Mouse (Mus musculus) c-Kit-positive CD71-positive TER-119-negative erythroid progenitor cells, embryonic 14.5 days (primary cell): ENCODE results near the gene Tbc1d15.

ENCODE experiments used
- DNase-seq: peaks from one replicate; pipeline ENCODE4 v3.0.0-alpha.2; 2013; ENCODE audit warnings: low read depth

Tbc1d15 gene

DNA sequence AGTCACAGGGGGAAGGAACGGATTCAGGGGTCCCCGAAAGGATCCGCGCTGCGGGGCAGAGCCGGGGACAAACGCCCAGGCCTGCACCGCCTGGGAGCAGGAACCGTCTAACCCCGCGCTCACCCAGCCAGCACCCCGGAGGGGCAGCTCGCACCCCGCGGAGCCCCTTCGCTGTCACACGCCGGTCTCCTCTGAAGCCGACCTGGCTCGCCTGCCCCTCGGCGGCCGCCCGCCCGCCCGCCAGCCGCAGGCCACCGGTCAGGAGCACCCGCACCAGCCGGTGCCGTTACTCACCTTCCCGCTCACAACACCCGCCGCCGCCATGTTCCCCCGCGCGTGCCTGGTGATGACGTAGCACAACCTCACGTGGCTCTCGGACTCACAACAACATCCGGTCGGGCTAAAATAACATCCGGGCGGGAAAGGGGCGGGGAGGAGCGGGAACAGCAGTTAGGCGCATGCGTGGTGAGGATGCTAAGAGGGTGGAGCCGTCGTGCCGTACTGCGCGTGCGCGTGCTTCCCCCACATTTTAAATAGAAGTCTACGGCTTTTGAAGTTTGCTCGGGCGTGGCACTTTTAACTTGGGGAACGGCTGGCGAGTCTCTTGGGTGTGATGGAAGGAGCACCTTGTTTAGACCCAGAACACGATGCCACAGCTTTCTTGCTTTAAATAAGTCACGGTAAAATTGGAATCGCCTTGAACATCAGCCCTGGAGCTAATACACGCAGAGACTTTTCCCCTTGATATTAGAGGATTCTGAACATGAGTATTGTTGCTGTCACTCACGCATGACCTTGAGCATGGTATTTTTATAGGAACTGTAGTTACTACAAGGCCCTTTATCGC, at the start of gene Tbc1d15:
Gene Tbc1d15, minus strand, starts transcription at position 380 of the 847 bp plus-strand sequence.
- peak; percentile 98 for DNase-seq

DNA sequence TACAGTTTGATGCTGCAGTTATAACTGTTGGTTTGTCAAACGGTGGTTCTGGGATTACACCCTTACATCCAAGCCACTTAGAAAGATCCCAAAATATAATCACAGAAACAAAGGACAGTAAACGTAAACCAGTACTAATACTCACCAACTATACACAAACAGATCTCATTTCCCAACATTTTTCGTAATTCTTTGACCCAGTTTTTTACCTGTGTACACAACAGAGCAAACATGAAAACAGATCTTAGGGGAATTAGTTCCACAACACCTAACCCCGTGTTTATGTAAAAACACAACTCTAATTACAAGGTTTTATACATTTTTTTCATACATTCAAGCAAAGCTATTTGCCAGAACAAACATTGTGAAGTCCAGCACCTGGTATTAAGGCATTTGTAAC, 47.4 kb upstream of the Tbc1d15 start:
- no peak for DNase-seq

DNA sequence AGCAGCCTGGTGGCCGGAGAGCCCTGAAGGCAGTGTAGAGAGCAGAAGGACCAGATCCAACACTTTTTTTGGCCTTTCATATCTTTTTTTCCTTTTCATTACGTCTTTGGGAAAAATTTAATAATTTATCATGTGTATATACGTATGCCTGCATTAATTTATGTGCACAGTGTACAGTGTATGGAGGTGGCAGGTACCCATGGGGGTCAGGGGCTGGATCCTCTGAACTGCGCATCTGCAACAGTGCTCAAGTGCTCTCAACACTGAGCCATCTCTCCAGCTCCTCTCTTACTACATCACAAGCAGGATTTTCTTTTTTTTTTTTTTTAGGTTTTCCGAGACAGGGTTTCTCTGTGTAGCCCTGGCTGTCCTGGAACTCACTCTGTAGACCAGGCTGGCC, 46.3 kb upstream of the Tbc1d15 start:
- no peak for DNase-seq

DNA sequence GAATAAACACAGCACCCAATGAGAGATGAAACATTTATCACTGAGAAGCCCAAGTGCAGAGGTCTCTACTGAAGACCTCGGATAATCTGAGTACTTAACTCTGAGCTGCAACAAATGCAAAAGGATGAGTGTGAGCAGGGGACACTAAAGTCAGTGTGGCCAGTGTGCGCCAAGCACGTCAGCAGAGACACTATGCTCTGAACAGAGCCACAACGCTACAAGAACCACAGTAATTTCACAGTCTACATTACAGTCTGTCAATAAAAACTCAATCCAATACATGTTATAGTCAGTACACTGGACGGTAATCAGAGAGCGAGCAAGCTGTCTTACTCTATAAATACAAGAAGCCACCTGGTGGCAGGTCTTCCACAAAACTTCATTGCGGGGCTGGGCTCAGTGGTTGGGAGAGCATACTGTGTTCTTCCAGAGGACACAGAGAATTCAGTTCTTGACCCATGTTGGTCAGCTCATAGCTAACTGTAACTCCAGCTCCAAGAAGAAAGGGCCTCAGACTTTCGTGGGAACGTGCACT, 45.2 kb upstream of the Tbc1d15 start:
- no peak for DNase-seq

DNA sequence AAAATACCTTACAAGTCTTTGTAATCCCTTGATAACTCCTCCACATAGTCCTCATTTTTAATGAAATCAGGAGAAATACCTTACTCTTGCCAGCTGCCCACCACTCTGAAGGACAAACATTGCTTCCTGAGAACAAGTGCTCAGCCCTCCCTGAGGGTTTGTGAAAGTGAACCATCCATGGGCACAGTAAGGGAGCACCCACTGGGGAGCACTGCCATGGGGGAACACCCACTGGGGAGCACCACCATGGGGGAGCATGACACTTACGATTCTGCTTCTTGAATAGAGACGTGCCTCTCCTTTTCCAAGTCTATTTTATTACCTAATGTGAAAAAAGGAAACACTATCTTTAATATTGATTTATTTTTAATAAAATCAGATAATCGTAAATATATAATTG, 43.9 kb upstream of the Tbc1d15 start:
- no peak for DNase-seq

DNA sequence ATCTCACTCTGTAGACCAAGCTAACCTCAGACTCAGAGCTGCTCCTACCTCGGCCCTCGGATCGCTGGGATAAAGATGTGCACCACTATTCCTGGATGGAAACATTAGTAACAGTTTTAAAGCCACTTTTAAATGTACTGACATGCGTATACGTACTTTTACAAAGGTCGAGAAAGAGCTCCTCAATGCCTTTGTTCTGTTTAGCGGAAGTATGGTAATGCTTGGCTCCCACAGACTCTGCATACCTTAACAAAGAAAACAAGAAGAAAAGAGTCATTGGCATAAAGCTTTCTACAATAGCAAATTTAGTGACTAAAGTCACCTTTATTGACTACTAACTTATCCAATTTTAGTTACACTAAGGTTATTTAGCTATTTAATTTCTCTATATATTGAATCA, 43.4 kb upstream of the Tbc1d15 start:
- DNase-seq, result no peak

DNA sequence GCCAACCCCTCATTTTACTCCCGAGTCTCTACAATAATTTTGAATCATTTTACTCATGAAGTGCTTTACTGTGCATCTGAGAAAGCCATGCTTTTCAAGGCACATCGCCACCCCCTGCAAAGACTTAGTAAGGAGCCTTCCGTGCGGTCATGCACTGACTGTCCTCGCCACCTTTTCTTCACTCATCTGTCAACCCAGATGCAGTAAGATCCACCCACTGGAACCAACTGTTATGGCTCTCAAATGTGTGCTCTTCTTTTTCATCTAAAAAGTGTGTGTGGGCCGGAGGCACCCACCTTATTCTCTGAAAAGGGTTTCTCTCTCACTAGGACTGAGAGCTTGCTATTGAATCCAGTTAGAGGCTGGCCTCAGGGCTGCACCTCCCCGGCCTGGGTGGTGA, 42.7 kb upstream of the Tbc1d15 start:
- no peak for DNase-seq

DNA sequence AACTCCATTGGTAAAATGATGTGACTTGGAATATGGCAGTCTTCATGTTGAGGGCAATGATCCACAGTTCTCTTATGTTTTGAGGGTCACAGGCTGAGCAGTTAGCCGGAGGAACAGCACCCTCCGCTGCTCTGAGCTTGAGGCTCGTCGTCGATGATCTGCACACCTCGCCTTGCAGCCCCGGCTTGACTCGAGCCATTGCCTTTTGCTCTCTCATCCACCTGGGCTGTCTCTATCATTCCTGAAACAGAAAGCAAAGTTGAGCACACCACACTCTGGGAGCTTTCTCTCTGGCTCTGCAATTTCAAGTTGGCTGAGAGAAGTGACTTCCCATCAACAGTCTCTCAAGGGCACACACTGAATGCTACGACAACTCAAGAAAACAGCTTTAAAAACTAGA, 39.4 kb upstream of the Tbc1d15 start:
- DNase-seq, result no peak

DNA sequence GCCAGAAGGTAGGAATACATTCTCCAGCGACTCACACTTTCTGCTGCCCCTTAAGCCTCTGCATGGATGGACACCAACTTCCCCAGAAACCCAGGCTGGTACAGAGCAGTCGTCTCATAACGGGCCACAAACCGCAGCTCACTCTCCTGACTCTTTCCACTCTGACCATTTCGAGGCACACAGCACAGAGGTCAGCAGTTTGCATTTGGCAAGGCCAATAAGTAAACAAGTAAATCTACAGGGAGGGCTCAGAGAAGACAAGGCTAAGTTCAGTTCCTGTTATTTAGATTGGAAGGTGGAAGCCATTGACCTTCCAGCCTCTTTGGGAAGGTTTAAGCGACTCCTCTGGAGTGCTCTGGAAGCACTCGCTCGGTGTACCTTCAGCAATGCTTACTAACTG, 37.6 kb upstream of the Tbc1d15 start:
- no peak for DNase-seq

DNA sequence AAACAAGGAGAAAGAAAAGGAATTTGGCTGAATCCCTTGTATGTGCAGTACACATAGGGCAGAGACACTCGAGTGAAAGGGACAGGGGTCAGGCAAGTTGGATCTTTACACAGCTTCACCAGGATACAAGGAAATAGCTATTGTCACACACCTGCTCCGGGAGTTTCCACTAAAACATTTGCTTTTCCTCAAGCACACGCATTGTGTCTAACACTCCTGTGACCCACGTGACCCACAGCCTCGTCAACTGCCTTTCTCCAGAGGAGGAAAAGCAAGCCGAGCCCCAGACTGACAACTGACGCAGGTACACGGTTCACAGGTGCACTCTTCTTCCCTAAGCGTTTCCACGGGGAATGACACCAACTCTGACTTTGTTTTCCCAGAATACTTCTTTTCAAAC, 32.9 kb upstream of the Tbc1d15 start:
- DNase-seq, result no peak

DNA sequence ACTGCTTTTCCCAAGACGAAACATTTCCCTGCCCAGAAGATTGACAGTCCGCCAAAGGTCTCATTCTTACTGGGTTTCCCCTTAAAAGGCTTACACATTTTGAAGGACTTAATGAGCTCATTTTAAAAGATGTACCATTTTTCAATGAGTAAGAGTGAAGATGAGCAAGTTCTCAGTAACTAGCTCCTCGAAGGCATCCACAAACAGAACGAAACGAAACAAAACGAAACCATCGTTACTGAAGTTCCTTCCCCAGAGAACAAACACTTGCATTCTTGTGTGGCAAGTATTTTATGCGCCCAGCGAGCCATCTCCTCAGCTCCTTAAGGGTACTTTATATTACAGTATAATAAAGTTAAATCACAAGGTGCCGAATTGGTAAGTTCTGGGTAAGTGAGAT, 30.1 kb upstream of the Tbc1d15 start:
- DNase-seq, result no peak

DNA sequence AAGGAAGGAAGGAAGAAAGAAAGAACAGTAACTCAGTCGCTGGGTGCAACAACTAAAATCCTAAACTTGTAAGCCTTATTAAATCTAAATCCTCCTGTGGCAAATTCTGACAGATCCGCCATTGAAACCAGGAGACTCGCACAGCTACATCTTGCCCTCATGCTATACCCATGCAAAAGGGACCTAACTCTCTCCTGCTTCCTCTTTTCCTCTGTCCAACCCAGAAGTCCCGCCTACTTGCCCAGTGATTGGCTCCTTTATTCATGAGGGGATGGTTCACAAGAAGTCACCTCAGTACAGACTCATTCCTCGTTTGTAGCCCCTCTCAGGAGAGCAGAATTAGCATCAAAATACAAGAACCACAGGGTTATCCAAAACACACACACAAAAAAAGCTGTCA, 20.4 kb upstream of the Tbc1d15 start:
- DNase-seq, result no peak

DNA sequence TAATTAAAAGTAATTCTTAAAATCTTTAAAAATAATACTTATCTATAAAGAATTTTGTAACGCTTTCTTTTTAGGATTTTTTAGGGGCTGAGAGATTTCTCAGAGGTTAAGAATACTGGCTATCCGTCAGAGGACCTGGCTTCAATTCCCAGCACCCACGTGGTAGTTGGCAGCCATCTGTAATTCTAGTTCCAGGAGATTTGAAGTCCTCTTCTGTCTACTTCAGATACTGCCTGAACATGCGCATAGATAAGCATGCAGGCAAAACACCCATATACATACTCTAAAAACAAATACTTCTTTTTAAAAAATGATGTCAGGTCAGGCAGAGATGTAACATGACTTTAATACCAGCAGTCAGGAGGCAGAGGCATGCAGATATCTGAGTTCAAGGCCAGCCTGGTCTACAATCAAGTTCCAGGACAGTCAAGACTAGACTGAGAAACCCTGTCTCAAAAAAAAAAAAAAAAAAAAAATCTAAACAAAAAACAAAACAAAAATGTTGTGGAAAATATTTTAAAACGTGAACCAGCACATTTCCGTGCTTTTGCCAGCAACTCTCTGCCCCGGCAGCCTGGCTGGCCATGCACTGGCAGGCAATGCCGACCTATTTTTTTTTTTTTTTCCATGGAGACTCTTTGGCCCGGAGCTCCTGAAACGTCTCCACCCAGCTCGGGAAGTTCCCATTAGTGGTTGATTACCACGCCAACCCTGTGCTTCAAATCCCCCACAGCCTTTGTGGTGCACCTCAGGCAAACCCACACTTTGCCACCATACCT, 19.5 kb upstream of the Tbc1d15 start:
- DNase-seq, result no peak

DNA sequence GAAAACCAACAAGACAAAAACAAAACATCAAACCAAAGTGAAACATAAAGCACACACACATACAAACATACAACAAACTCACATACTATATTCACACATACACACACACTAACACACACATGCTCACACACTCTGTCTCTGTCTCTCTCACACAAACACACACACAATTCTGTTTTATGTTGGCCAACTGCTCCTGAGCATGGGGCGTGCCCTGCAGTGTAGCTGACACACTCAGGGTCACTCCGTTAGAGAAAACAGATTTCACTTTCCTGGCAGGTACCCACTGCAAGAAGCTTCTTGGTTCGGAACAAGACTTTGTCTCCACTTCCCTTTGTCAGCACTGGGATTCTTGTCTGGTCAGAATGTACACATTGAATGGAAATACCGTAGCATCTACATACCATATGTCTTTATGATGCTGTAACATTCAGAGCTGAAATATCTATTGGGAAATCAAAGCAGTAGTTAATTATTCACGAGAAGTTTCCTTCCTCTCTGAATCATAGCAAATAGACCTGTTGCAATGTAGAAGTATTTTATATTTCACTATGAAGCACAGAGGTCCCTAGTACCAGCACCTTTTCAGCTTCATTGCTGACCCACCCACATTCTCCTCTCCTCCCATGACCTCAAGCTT, 11.8 kb upstream of the Tbc1d15 start:
- DNase-seq, result no peak

DNA sequence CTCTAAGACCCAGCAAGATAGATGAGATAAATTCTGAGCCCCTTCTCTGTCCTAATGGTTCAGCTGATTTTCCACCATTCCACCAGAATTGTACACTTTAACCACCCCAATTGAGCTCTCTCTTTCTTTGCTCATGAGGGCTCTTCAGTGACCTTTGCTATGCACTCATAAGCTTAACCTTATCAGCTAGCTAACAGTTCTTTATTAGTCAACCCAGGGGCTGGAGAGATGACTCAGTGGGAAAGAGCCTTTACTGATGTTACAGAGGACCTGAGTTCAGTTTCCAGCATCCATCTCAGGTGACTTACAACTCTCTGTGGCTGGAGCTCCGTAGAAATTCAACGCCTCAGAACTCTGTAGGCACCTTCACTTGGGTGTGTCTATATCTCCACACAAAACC, 11.0 kb upstream of the Tbc1d15 start:
- DNase-seq, result no peak

DNA sequence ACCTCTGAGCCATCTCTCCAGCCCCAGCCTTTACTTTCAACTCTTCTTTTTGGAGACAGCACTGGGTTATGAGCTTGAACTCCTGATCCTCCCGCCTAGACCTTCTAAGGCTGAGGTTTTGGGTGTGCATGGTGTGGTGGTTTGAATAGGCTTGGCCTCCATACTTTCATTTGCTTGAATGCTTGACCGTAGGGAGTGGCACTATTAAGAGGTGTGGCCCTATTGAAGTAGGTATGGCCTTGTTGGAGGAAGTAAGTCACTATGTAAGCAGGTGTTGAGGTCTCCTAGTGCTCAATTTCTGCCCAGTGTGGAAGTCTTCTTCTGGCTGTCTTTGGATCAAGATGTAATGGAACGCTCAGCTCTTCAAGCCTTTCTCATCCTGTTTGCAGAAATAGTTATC, 10.2 kb upstream of the Tbc1d15 start:
- DNase-seq, result no peak

DNA sequence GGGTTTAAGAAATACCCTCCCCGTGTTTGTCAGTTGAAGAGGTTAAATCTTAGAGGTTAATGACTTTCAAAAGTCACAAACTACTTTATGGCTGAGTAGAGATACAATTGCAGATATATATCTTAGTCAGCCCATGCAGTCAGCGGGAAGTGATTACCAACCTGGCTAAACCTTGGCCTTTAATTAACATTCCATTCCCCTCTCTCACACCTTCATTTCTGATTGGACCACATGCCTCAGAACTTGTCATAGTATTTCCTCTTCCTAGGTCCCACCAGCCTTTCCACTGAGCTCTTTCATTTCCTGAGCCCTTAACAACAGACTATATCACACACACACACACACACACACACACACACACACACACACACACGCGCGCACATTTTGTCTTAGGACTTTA, 4.9 kb upstream of the Tbc1d15 start:
- DNase-seq, result no peak

DNA sequence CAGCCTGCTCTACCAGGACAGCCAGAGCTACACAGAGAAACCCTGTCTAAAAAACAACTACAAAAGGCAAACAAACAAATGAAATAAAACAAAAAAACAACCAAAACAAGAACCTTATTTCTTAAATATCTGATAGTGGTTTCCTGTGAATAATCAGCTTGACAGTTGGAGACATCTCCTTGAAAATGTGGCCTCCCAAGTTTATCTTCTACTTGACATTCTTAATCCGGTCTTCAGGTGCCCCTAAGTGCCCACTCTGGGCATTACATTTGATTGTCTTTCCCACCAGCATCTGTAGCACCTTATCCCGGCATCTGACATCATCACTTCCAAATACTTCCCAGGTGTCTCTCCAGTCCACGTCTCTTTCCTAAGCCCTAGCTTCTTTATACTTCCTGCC, 2.3 kb upstream of the Tbc1d15 start:
- DNase-seq, result no peak

DNA sequence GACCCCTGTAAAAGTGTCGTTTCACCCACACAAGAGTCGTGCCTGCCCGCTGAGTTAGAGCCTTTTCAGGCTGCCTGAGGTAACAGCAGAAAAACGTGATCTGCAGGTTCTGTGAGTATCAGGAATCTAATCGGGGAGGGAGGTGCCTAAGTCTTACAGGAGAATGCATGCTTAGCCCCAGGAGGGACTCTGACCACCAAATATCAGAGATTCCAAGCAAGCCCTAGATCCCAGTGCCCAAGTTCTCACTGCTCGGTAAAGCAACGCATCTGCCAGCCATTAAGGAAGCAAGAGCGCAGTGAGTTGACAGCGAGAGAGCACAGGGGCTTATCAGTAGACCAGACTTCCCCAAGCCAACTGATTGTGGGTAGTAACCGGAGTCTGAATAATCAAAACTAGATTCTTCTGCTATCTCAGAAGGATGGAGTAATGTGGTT, 1.1 kb upstream of the Tbc1d15 start:
- peak; percentile 55 for DNase-seq

DNA sequence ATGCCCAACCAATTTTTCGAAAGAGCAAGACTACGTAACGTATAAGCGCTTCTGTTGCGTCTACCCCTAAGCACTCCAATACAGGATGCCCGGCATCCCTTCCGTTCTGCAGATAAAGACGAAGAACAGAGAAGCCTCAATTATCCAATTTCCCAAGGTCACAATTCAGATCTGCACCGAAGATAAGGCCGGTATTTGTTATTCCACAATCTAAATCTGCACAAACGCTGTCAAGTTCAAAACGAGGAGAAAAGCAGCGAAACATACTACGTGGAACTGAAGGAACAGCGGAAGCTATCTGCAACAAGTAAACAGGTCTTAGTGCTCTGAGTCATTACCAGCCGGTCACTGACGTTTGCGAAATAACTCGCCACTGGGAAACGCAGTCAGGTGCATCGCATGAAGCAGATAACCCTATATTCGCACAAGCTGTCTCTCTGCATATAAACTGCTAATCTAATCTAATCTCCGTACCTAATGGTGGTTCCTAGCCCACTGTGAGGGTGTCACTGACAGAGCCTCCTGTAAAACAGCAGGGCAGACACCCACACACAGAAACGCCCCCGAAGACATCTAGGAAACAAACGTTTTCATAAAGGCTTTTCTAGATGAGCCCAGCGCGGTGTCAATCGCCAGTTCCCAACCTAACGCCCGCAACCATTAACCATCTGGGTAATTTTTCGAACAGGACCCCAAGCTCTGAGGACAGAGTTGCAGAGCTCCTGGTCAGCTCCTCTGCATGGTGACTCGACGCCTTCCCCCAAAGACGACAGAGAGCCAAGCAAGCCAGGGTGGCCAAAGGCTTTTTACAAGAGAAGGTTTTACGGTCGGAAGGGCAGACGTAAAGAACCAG, 806 bp downstream of the Tbc1d15 start:
- DNase-seq, result peak; percentile 45

DNA sequence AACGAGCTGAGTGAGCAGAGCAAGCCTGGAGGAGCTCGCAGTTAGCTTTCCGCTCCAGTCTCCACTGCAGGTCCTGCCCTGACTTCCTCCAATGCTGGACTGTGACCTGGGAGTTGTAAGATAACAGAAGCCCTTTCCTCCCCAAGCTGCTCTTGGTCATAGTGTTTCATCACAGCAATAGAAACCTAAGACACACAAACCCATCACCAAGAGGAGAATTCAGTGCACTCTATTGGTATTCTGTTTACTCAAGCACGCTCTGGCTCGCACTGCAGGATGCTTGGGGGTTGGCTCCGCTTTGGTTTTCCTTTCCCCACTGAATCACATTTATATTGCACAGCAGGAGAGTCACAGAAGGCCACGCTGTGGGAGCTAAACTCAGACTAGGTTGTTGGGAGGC, 3.2 kb downstream of the Tbc1d15 start:
- no peak for DNase-seq

DNA sequence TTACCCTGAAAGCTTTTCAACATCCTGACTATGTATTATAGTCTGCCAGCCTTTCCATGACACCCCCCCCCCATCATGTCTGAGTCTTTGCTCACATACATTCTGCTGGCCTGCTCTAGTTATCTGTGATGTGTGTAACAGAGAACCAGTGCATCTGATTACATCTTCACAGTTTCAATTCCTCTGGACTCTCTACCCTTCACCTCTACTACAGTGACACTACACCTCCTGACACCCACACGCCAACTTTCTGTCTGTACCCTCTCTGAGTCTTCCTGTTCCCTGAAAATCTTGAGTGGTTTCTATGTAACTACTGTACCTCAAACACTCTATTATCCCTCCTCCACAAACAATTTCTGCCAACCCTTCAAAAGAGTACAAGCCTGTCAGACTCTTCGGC, 5.8 kb downstream of the Tbc1d15 start:
- no peak for DNase-seq
